In the genomic region with DNA sequence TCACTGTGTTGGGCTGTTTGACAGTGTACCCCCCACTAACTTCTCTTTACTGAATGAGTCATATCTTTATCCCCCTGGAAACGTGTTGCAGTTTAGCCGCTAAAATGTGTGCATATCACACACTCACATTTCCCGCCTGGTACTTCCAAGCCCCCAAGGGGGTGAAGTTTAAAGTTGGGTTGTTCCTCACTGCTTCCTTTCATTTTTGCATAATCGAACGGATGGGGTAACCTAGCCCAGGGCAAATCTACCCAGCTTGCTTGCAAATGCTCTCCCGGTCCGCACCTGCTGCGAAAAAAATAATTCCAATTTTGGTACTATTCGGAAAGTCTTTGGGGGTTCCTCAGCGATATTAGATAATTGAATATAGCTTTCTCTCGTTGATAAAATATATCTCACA, we compare ENCODE assay signal across 12 mouse cellular contexts. TPM values are rescaled to one million over a fixed set of nuclear protein-coding genes. Genes with fewer than 3 reads are reported as not detected.
A peak's percentile ranks its signal among the peaks of the same experiment; 100 is the strongest.
DNase-seq lines count a peak whose midpoint lies in the region; ATAC-seq lines count a peak whose summit lies in the region.
"Had no signal": no experiment of that assay in that cellular context is flagged by ENCODE, and none has a peak within 500 bp of the region (broad histone marks: within the 10 kb centered on the region; RNA-seq: fewer than 3 reads in every experiment).

No protein-coding gene starts in this region.

- peak overlapping the region; percentile 98 for H3K4me2 ChIP-seq in heart, embryonic 14.5 days (ENCODE audit: low read length)
- H3K4me2 ChIP-seq in embryonic facial prominence, embryonic 13.5 days, result peak overlapping the region; percentile 92
- peak overlapping the region; percentile 96 for H3K4me2 ChIP-seq in intestine, embryonic 14.5 days (ENCODE audit: low read length)
- peak overlapping the region; percentile 85 for H3K4me2 ChIP-seq in midbrain, embryonic 13.5 days (replicated peaks)

- no peak for ATAC-seq in heart, embryonic 14.5 days (ENCODE audit: insufficient number of reproducible peaks, insufficient read depth, low FRiP score, low read depth)
- ATAC-seq in embryonic facial prominence, embryonic 13.5 days (ENCODE audit: insufficient number of reproducible peaks, insufficient read depth, low FRiP score, low TSS enrichment, low read depth), result no peak
- no peak for ATAC-seq in intestine, embryonic 14.5 days (replicated peaks; ENCODE audit: low FRiP score, low TSS enrichment, low read depth)
- ATAC-seq in midbrain, embryonic 13.5 days, result no peak
- ATAC-seq: activated CD4-positive, CD25-positive, alpha-beta regulatory T cell, adult 4 months had no signal

- H3K36me3 ChIP-seq in heart, embryonic 14.5 days (ENCODE audit: control insufficient read depth, insufficient read depth, low read length), result no peaks in the 10 kb centered on the region
- no peaks in the 10 kb centered on the region for H3K36me3 ChIP-seq in embryonic facial prominence, embryonic 13.5 days
- no peaks in the 10 kb centered on the region for H3K36me3 ChIP-seq in intestine, embryonic 14.5 days (ENCODE audit: control insufficient read depth, insufficient read depth, low read length)
- no peaks in the 10 kb centered on the region for H3K36me3 ChIP-seq in midbrain, embryonic 13.5 days

- no peak overlapping the region for H3K27ac ChIP-seq in heart, embryonic 14.5 days (replicated peaks in 1 of 2; ENCODE audit: control insufficient read depth in 1 of 2, insufficient read depth in 1 of 2, low read depth in 2 of 2, low read length in 2 of 2)
- H3K27ac ChIP-seq in embryonic facial prominence, embryonic 13.5 days, result no peak overlapping the region
- no peak overlapping the region for H3K27ac ChIP-seq in intestine, embryonic 14.5 days (ENCODE audit: low read depth)
- no peak overlapping the region for H3K27ac ChIP-seq in midbrain, embryonic 13.5 days

- H3K9ac ChIP-seq in heart, embryonic 14.5 days (ENCODE audit: low read length), result no peak overlapping the region
- no peak overlapping the region for H3K9ac ChIP-seq in embryonic facial prominence, embryonic 13.5 days
- H3K9ac ChIP-seq in intestine, embryonic 14.5 days (ENCODE audit: low read length), result no peak overlapping the region
- H3K9ac ChIP-seq in midbrain, embryonic 13.5 days (replicated peaks), result no peak overlapping the region

- intact Hi-C loops in heart, postnatal 14 days (cut with DNase I), result no loop called here

- H3K4me1 ChIP-seq in heart, embryonic 14.5 days (ENCODE audit: control insufficient read depth in 2 of 2, insufficient read depth in 2 of 2, low read length in 2 of 2), result peaks cover 2 to 7% of the 10 kb centered on the region in 2 experiments; a peak in 1 of 4 replicates
- H3K4me1 ChIP-seq in embryonic facial prominence, embryonic 13.5 days, result peaks cover 12% of the 10 kb centered on the region
- peaks cover 21% of the 10 kb centered on the region for H3K4me1 ChIP-seq in intestine, embryonic 14.5 days (replicated peaks; ENCODE audit: control insufficient read depth, insufficient read depth, low read length)
- peaks cover 35% of the 10 kb centered on the region for H3K4me1 ChIP-seq in midbrain, embryonic 13.5 days (replicated peaks)

- no peaks in the 10 kb centered on the region for H3K9me3 ChIP-seq in heart, embryonic 14.5 days (ENCODE audit: control insufficient read depth, low read length)
- no peaks in the 10 kb centered on the region for H3K9me3 ChIP-seq in embryonic facial prominence, embryonic 13.5 days
- no peaks in the 10 kb centered on the region for H3K9me3 ChIP-seq in intestine, embryonic 14.5 days (ENCODE audit: control insufficient read depth, low read length)
- no peaks in the 10 kb centered on the region for H3K9me3 ChIP-seq in midbrain, embryonic 13.5 days

- DNase-seq in heart, postnatal 14 days, result no peak
- no peak for DNase-seq in intestine, embryonic 14.5 days (ENCODE audit: low spot score)
- DNase-seq in thymus, postnatal 14 days, result no peak
- DNase-seq in embryo, embryonic 11 days, result no peak
- no peak for DNase-seq in T-cell, adult 2 months (ENCODE audit: low spot score)
- DNase-seq: cerebellum, adult 8-10 months had no signal

- peaks cover 31% of the 10 kb centered on the region for H3K27me3 ChIP-seq in heart, embryonic 14.5 days (ENCODE audit: control insufficient read depth, insufficient read depth, low read length)
- H3K27me3 ChIP-seq in embryonic facial prominence, embryonic 13.5 days, result peaks cover 71% of the 10 kb centered on the region
- H3K27me3 ChIP-seq in intestine, embryonic 14.5 days (replicated peaks; ENCODE audit: control insufficient read depth, insufficient read depth, low read length), result peaks cover 23% of the 10 kb centered on the region
- H3K27me3 ChIP-seq in midbrain, embryonic 13.5 days, result peaks cover 30% of the 10 kb centered on the region

- H3K4me3 ChIP-seq in heart, embryonic 14.5 days (ENCODE audit: control insufficient read depth in 1 of 2, insufficient read depth in 1 of 2, low read depth in 1 of 2, low read length in 2 of 2), result peak overlapping the region in 1 of 2 experiments; percentile 53; a peak in 2 of 4 replicates
- H3K4me3 ChIP-seq in embryonic facial prominence, embryonic 13.5 days, result peak overlapping the region; percentile 46
- peak overlapping the region; percentile 49; the same call in 1 of the 2 replicates for H3K4me3 ChIP-seq in intestine, embryonic 14.5 days (ENCODE audit: low read depth, low read length)
- peak overlapping the region; percentile 52 for H3K4me3 ChIP-seq in midbrain, embryonic 13.5 days (replicated peaks)

- 40% methylated on average over 11 of the region's 11 CpGs for WGBS in heart, embryonic 14.5 days
- 35% methylated on average over 11 of the region's 11 CpGs for WGBS in embryonic facial prominence, embryonic 13.5 days
- WGBS in intestine, embryonic 14.5 days, result 35% methylated on average over 11 of the region's 11 CpGs
- WGBS in midbrain, embryonic 13.5 days, result 25% methylated on average over 11 of the region's 11 CpGs

RNA-seq across cellular contexts. Expression of a gene that starts 38.2 kb away (rescaled TPM):
- polyA plus RNA-seq in heart, embryonic 14.5 days (2014; fragmentation: Nextera tagmentation; extraction: Ambion mirVana), result 4.7 and 5.1 TPM in 2 replicates
- total RNA-seq in heart, postnatal 14 days (2021), result 1 to 10 TPM; 1.0 to 1.8 TPM
- 0.84 and 1.1 TPM in 2 replicates for polyA plus RNA-seq in embryonic facial prominence, embryonic 13.5 days (2015; fragmentation: Nextera tagmentation; extraction: Ambion mirVana)
- polyA plus RNA-seq in intestine, embryonic 14.5 days (2014; fragmentation: Nextera tagmentation; extraction: Ambion mirVana), result 2.8 and 3.3 TPM in 2 replicates
- polyA plus RNA-seq in midbrain, embryonic 13.5 days (2015; fragmentation: Nextera tagmentation; extraction: Ambion mirVana), result 9.1 and 11.0 TPM in 2 replicates
- total RNA-seq: gastrocnemius, adult 18-20 months had no signal
- polyA plus RNA-seq: activated CD4-positive, CD25-positive, alpha-beta regulatory T cell, adult 4 months; C2C12 had no signal
